In the genomic region with DNA sequence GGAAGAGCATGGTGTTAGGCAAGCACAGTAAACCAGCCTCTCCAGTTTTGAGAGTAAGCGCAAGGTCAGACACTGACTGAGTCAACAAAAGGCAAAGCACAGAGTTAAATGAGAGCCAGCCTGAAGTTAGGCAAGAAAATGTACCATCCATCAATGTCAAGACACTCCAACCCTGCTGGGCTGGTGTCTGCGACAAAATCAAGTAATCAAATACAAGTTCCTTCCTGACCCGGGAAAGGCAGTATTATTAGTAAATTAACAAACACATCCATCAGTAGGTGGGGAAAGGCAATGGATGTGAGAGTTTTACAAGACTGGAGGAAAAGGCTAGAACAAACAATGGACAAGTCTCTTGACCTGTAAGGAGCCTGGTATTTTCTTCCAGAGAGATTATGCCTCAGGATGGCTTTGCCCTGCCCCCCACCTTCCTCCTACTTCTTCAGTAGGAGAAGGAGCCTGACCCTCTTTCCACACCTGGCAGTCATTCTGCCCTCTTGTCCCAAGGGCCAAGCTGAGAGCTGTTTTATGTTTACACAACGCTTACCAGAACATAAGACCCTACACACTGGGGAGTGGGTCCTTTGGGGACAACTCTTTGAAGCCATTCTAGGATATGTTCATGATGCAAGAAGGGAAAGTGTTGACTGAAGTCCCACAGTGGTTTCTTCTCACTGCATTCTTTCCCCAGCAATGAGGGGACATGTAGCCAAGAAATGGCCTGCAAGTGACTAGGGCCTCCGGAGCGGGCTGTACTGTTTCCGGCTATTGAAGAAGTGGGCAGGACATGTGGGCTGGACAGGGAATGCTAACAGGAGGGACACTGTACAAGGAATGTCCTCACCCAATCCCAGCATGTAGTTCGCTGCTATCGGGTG, we compare ENCODE assay signal across 8 mouse cellular contexts.
DNase-seq lines count a peak whose midpoint lies in the region; ATAC-seq lines count a peak whose summit lies in the region.

No protein-coding gene starts in this region.

- ATAC-seq in megakaryocyte, adult 5-6 weeks (ENCODE audit: poor library complexity, severe bottlenecking): no peak

- DNase-seq in 3T3-L1 (ENCODE audit: low read depth, low spot score) (peak; percentile 25), NIH3T3 (ENCODE audit: low read depth) (peak; percentile 43)
- peak; percentile 22 to 38 for DNase-seq in heart, postnatal 10 days
- DNase-seq in lung, adult 18-20 months: peak; percentile 88 to 92
- no peak for DNase-seq in T-cell, adult 2 months (ENCODE audit: low spot score)
- no peak for DNase-seq in left cerebral cortex, adult 8-10 months (ENCODE audit: low spot score in 2 of 2)
- DNase-seq in cerebellum, postnatal 36 days: no peak

- intact Hi-C loops in heart, postnatal 10 days (cut with DNase I): no loop called here

Comparison
In these comparisons a context has a peak if more than half of its experiments do, and no peak if none do; other contexts are left out.
1. DNase-seq: peak in 3T3-L1 (single experiment), NIH3T3 (single experiment), heart, postnatal 10 days (2 of 2) and lung, adult 18-20 months (2 of 2); none in T-cell, adult 2 months (single experiment), left cerebral cortex, adult 8-10 months (0 of 2) and cerebellum, postnatal 36 days (0 of 2).